Mouse (Mus musculus): ENCODE results near the gene Ulk4.

The Ulk4 gene

GRCm38 (mm10) chr9:121192601-121193370 is 84.2 kb downstream of the Ulk4 start:
- no peak for DNase-seq (ENCODE audit: low read depth)

GRCm38 (mm10) chr9:121187811-121188210 is 89.2 kb downstream of the Ulk4 start:
- no peak for DNase-seq (ENCODE audit: low read depth)

GRCm38 (mm10) chr9:121185796-121186195 is 91.2 kb downstream of the Ulk4 start:
- no peak for DNase-seq (ENCODE audit: low read depth)

- DNase-seq (ENCODE audit: low read depth): no peak
Measured at GRCm38 (mm10) chr9:121176350-121176749, 100.6 kb downstream of the Ulk4 start.

- no peak for DNase-seq (ENCODE audit: low read depth)
Measured at GRCm38 (mm10) chr9:121175201-121175600, 101.8 kb downstream of the Ulk4 start.

- no peak for DNase-seq (ENCODE audit: low read depth)
Measured at GRCm38 (mm10) chr9:121172123-121172522, 104.9 kb downstream of the Ulk4 start.

GRCm38 (mm10) chr9:121171609-121172008 is 105.4 kb downstream of the Ulk4 start:
- no peak for DNase-seq (ENCODE audit: low read depth)

- no peak for DNase-seq (ENCODE audit: low read depth)
Measured at GRCm38 (mm10) chr9:121164607-121165006, 112.4 kb downstream of the Ulk4 start.

GRCm38 (mm10) chr9:121162789-121163188 is 114.2 kb downstream of the Ulk4 start:
- DNase-seq (ENCODE audit: low read depth): no peak

- DNase-seq (ENCODE audit: low read depth): no peak
Measured at GRCm38 (mm10) chr9:121161818-121162565, 115.0 kb downstream of the Ulk4 start.

GRCm38 (mm10) chr9:121156253-121156831 is 120.7 kb downstream of the Ulk4 start:
- DNase-seq (ENCODE audit: low read depth): no peak

GRCm38 (mm10) chr9:121153276-121153675 is 123.7 kb downstream of the Ulk4 start:
- no peak for DNase-seq (ENCODE audit: low read depth)

- DNase-seq (ENCODE audit: low read depth): no peak
Measured at GRCm38 (mm10) chr9:121148602-121149001, 128.4 kb downstream of the Ulk4 start.

- peak; percentile 17 for DNase-seq (ENCODE audit: low read depth)
Measured at GRCm38 (mm10) chr9:121143208-121143607, 133.8 kb downstream of the Ulk4 start.

GRCm38 (mm10) chr9:121132549-121132948 is 144.4 kb downstream of the Ulk4 start:
- no peak for DNase-seq (ENCODE audit: low read depth)

GRCm38 (mm10) chr9:121129533-121129932 is 147.5 kb downstream of the Ulk4 start:
- no peak for DNase-seq (ENCODE audit: low read depth)

GRCm38 (mm10) chr9:121128934-121129333 is 148.1 kb downstream of the Ulk4 start:
- no peak for DNase-seq (ENCODE audit: low read depth)

GRCm38 (mm10) chr9:121127025-121127424 is 150.0 kb downstream of the Ulk4 start:
- no peak for DNase-seq (ENCODE audit: low read depth)

GRCm38 (mm10) chr9:121124705-121125104 is 152.3 kb downstream of the Ulk4 start:
- DNase-seq (ENCODE audit: low read depth): no peak

GRCm38 (mm10) chr9:121122039-121122438 is 155.0 kb downstream of the Ulk4 start:
- no peak for DNase-seq (ENCODE audit: low read depth)

- DNase-seq (ENCODE audit: low read depth): no peak
Measured at GRCm38 (mm10) chr9:121117936-121118335, 159.1 kb downstream of the Ulk4 start.

- DNase-seq (ENCODE audit: low read depth): no peak
Measured at GRCm38 (mm10) chr9:121112131-121112530, 164.9 kb downstream of the Ulk4 start.

- DNase-seq (ENCODE audit: low read depth): peak; percentile 22
Measured at GRCm38 (mm10) chr9:121108110-121108509, 168.9 kb downstream of the Ulk4 start.
